19 mouse cellular contexts compared by ENCODE assay signal in the genomic region with DNA sequence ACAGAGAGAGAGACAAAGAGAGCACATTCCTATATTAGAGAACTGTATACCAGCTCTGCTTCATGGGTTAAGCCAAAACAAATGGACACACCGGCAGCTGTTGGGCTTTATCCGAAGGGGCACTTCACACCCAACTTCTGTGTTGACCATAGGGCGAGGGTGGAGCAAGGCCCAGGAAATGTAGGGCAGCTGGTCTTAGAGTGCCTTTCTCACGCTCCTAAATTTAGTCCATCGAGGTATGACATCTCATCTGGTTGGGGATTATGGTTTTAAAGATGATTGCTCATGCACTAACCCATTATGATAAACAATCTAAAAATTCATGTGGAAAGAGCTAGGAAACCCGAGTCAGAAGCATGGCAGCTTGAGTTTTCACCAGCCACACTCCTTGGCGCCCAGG.
DNase-seq lines count a peak whose midpoint lies in the region; ATAC-seq and TF ChIP-seq lines count a peak whose summit lies in the region.
"Had no signal": no experiment of that assay in that cellular context is flagged by ENCODE, and none has a peak within 500 bp of the region (broad histone marks: within the 10 kb centered on the region; RNA-seq: fewer than 3 reads in every experiment).

No protein-coding gene starts in this region.

- H3K9ac ChIP-seq in limb, embryonic 15.5 days: no peak overlapping the region
- H3K9ac ChIP-seq in hindbrain, embryonic 11.5 days (ENCODE audit: low read depth, low read length): no peak overlapping the region
- H3K9ac ChIP-seq: forebrain, embryonic 15.5 days; hindbrain, embryonic 13.5 days had no signal

- H3K4me2 ChIP-seq in limb, embryonic 15.5 days: no peak overlapping the region
- no peak overlapping the region for H3K4me2 ChIP-seq in hindbrain, embryonic 11.5 days (replicated peaks; ENCODE audit: low read depth, low read length)
- H3K4me2 ChIP-seq: forebrain, embryonic 15.5 days; hindbrain, embryonic 13.5 days had no signal

- POLR2A ChIA-PET in Patski (lab: Charles Lee): no interaction called here

- in situ Hi-C loops in Patski (cut with MboI; ENCODE audit: low pct_unique_long_range_greater_than_20kb): loop anchor here (5.0 kb wide), 1 partner anchor 74 kb away; no protein-coding TSS in a partner anchor

- peak in 1 of 2 experiments; percentile 54 for DNase-seq in spleen, adult 2 months (ENCODE audit: low read depth in 1 of 2, low spot score in 2 of 2)
- no peak for DNase-seq in spleen, postnatal 4 days (ENCODE audit: low spot score in 2 of 2)
- peak; percentile 51 for DNase-seq in Patski (ENCODE audit: low read depth, low spot score)
- DNase-seq in hindbrain, embryonic 11.5 days (ENCODE audit: low spot score): no peak
- no peak for DNase-seq in left cerebral cortex, postnatal 36 days (ENCODE audit: low spot score in 2 of 2)
- DNase-seq: adrenal gland, postnatal 14 days; cerebellum, adult 18-20 months; cerebellum, adult 9-11 months; cerebellum, postnatal 36 days; gastrocnemius, postnatal 10 days; heart, adult 18-20 months; heart, postnatal 10 days; heart, postnatal 4 days had no signal

- peak overlapping the region; percentile 78 for H3K27ac ChIP-seq in spleen, adult 2 months (ENCODE audit: insufficient read depth, low read length)
- H3K27ac ChIP-seq in limb, embryonic 15.5 days: no peak overlapping the region
- H3K27ac ChIP-seq in hindbrain, embryonic 11.5 days (ENCODE audit: low read depth, low read length): no peak overlapping the region
- H3K27ac ChIP-seq: forebrain, embryonic 15.5 days; heart, embryonic 10.5 days; hindbrain, embryonic 13.5 days; hindbrain, postnatal 0 days had no signal

- H3K9me3 ChIP-seq in limb, embryonic 15.5 days: no peaks in the 10 kb centered on the region
- no peaks in the 10 kb centered on the region for H3K9me3 ChIP-seq in hindbrain, embryonic 11.5 days (ENCODE audit: control insufficient read depth, low read length)
- H3K9me3 ChIP-seq: forebrain, embryonic 15.5 days; heart, embryonic 10.5 days; hindbrain, embryonic 13.5 days had no signal

- no peak overlapping the region for H3K4me3 ChIP-seq in spleen, adult 2 months (ENCODE audit: extremely low read depth, insufficient read depth, insufficient read length)
- H3K4me3 ChIP-seq in limb, embryonic 15.5 days: no peak overlapping the region
- H3K4me3 ChIP-seq in hindbrain, embryonic 11.5 days (ENCODE audit: low read depth, low read length): no peak overlapping the region
- H3K4me3 ChIP-seq: forebrain, embryonic 15.5 days; heart, embryonic 10.5 days; hindbrain, embryonic 13.5 days had no signal

- CTCF ChIA-PET in Patski (lab: Charles Lee): interaction anchor here (0.6 to 1.3 kb wide), 3 partner anchors 28 to 261 kb away, joined by 3 read pairs; no protein-coding TSS in a partner anchor

- H3K27me3 ChIP-seq in spleen, adult 2 months (ENCODE audit: control insufficient read depth, insufficient read depth, low read length): no peaks in the 10 kb centered on the region
- H3K27me3 ChIP-seq in Patski: no peaks in the 10 kb centered on the region
- no peaks in the 10 kb centered on the region for H3K27me3 ChIP-seq in limb, embryonic 15.5 days
- H3K27me3 ChIP-seq in hindbrain, embryonic 11.5 days (ENCODE audit: control insufficient read depth, insufficient read depth, low read length): no peaks in the 10 kb centered on the region
- H3K27me3 ChIP-seq: forebrain, embryonic 15.5 days; hindbrain, embryonic 13.5 days had no signal

- peak; percentile 53 for ATAC-seq in Patski
- 0 out of 2 replicates have a peak, but pooled peaks have one; percentile 19 for ATAC-seq in limb, embryonic 15.5 days (ENCODE audit: insufficient number of reproducible peaks, low FRiP score, low TSS enrichment, low read depth)
- ATAC-seq in hindbrain, embryonic 11.5 days (ENCODE audit: low FRiP score): no peak
- ATAC-seq: activated CD4-positive, CD25-positive, alpha-beta regulatory T cell, adult 4 months; forebrain, embryonic 15.5 days; hindbrain, postnatal 0 days had no signal

- no peaks in the 10 kb centered on the region for H3K36me3 ChIP-seq in spleen, adult 2 months (ENCODE audit: control insufficient read depth, insufficient read depth, low read length)
- H3K36me3 ChIP-seq in limb, embryonic 15.5 days: no peaks in the 10 kb centered on the region
- H3K36me3 ChIP-seq in hindbrain, embryonic 11.5 days (ENCODE audit: control insufficient read depth, insufficient read depth, low read length): no peaks in the 10 kb centered on the region
- H3K36me3 ChIP-seq: forebrain, embryonic 15.5 days; heart, embryonic 10.5 days; hindbrain, embryonic 13.5 days had no signal

- WGBS in spleen, adult 2 months: 48% methylated on average over 7 of the region's 7 CpGs
- WGBS in limb, embryonic 15.5 days: 87% methylated on average over 7 of the region's 7 CpGs
- WGBS in hindbrain, embryonic 11.5 days: 83% methylated on average over 7 of the region's 7 CpGs

- TF ChIP-seq POLR2A in spleen, adult 2 months (IDR thresholded peaks at IDR 0.05; ENCODE audit: low read depth, low read length): no peak

- intact Hi-C loops in left cerebral cortex, postnatal 36 days (cut with DNase I): no loop called here

- TF ChIP-seq CTCF in spleen, adult 2 months (IDR thresholded peaks at IDR 0.05; ENCODE audit: extremely low read depth, insufficient read depth, insufficient read length, insufficient replicate concordance): no peak
- TF ChIP-seq CTCF in Patski (IDR thresholded peaks at IDR 0.05): no peak

- peaks cover 18% of the 10 kb centered on the region for H3K4me1 ChIP-seq in spleen, adult 2 months (ENCODE audit: control insufficient read depth, insufficient read depth, insufficient read length)
- peaks cover 4% of the 10 kb centered on the region; the same call in 1 of the 2 replicates for H3K4me1 ChIP-seq in limb, embryonic 15.5 days
- H3K4me1 ChIP-seq in hindbrain, embryonic 11.5 days (replicated peaks; ENCODE audit: control insufficient read depth, insufficient read depth, low read length): no peaks in the 10 kb centered on the region
